ENCODE assay signal across 28 mouse cellular contexts in the genomic region with DNA sequence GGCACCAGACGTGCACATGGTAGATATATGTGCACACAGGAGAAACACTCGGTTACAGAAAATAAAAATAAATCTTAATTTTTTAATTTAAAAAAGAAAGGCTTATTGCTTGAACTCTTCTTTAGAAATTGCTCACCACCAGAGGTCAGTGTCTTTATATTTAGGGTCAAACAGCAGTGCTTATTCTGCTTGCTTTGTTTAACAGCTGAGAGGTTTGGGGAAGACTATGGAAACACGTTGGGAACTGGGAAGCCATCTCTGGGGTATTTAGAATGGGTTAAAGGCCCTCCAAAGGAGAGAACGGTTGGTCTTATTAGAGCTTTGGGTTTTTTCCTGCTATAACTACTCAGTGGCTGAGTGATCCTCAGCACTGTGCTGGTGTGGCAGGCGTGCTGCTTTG. TPM values are rescaled to one million over a fixed set of nuclear protein-coding genes. Genes with fewer than 3 reads are reported as not detected.
DNase-seq lines count a peak whose midpoint lies in the region; ATAC-seq and TF ChIP-seq lines count a peak whose summit lies in the region.
"Had no signal": no experiment of that assay in that cellular context is flagged by ENCODE, and none has a peak within 500 bp of the region (broad histone marks: within the 10 kb centered on the region; RNA-seq: fewer than 3 reads in every experiment).

No protein-coding gene starts in this region.

- H3K9ac ChIP-seq in hindbrain, postnatal 0 days (replicated peaks; ENCODE audit: low read length) = no peak overlapping the region
- H3K9ac ChIP-seq in hindbrain, embryonic 12.5 days = no peak overlapping the region
- H3K9ac ChIP-seq in midbrain, embryonic 16.5 days (ENCODE audit: low read depth, low read length) = no peak overlapping the region
- no peak overlapping the region for H3K9ac ChIP-seq in midbrain, embryonic 11.5 days (ENCODE audit: low read length)
- no peak overlapping the region for H3K9ac ChIP-seq in CH12.LX (ENCODE audit: insufficient read depth, low read depth)
- H3K9ac ChIP-seq: embryonic facial prominence, embryonic 12.5 days; embryonic facial prominence, embryonic 15.5 days; forebrain, embryonic 15.5 days; heart, embryonic 13.5 days; hindbrain, embryonic 15.5 days; intestine, embryonic 15.5 days had no signal

- peaks cover 30% of the 10 kb centered on the region for H3K36me3 ChIP-seq in hindbrain, postnatal 0 days (ENCODE audit: insufficient read depth, low read length)
- H3K36me3 ChIP-seq in hindbrain, embryonic 12.5 days = peaks cover 52% of the 10 kb centered on the region
- H3K36me3 ChIP-seq in midbrain, embryonic 16.5 days (ENCODE audit: control insufficient read depth, insufficient read depth, low read length) = peaks cover 10% of the 10 kb centered on the region
- peaks cover 2% of the 10 kb centered on the region; the same call in 1 of the 2 replicates for H3K36me3 ChIP-seq in midbrain, embryonic 11.5 days (ENCODE audit: control insufficient read depth, insufficient read depth, low read length)
- peaks cover 18 to 64% of the 10 kb centered on the region in 2 experiments for H3K36me3 ChIP-seq in CH12.LX (replicated peaks in 1 of 2; ENCODE audit: control insufficient read depth in 1 of 2, insufficient read depth in 1 of 2, low read length in 1 of 2)

- no peak for TF ChIP-seq POLR2A in CH12.LX (IDR thresholded peaks at IDR 0.05; ENCODE audit: low read depth, low read length)
- TF ChIP-seq POLR2A in brain, embryonic 14.5 days (IDR thresholded peaks at IDR 0.05; ENCODE audit: borderline replicate concordance, extremely low read depth, insufficient read depth, insufficient read length, poor library complexity, severe bottlenecking) = no peak
- TF ChIP-seq POLR2A in cerebellum, adult 2 months (IDR thresholded peaks at IDR 0.05; ENCODE audit: borderline replicate concordance, insufficient read depth, low read length) = no peak

- in situ Hi-C loops in CH12.LX (cut with MboI; ENCODE audit: low pct_ligation_motif_present, low pct_unique_long_range_greater_than_20kb, low sequenced_read_pairs) = no loop called here

- H3K4me2 ChIP-seq in hindbrain, postnatal 0 days (ENCODE audit: low read depth, low read length) = no peak overlapping the region
- no peak overlapping the region for H3K4me2 ChIP-seq in hindbrain, embryonic 12.5 days (replicated peaks)
- no peak overlapping the region for H3K4me2 ChIP-seq in midbrain, embryonic 16.5 days (ENCODE audit: low read length)
- no peak overlapping the region for H3K4me2 ChIP-seq in midbrain, embryonic 11.5 days
- H3K4me2 ChIP-seq in CH12.LX (ENCODE audit: insufficient read depth, low read depth, poor library complexity, severe bottlenecking) = no peak overlapping the region
- H3K4me2 ChIP-seq: embryonic facial prominence, embryonic 12.5 days; embryonic facial prominence, embryonic 15.5 days; forebrain, embryonic 15.5 days; heart, embryonic 13.5 days; hindbrain, embryonic 15.5 days; intestine, embryonic 15.5 days had no signal

- no peaks in the 10 kb centered on the region for H3K4me1 ChIP-seq in hindbrain, postnatal 0 days (ENCODE audit: insufficient read depth, low read length)
- no peaks in the 10 kb centered on the region for H3K4me1 ChIP-seq in hindbrain, embryonic 12.5 days
- no peaks in the 10 kb centered on the region for H3K4me1 ChIP-seq in midbrain, embryonic 16.5 days (ENCODE audit: control insufficient read depth, insufficient read depth, low read length)
- H3K4me1 ChIP-seq in midbrain, embryonic 11.5 days (ENCODE audit: control insufficient read depth, insufficient read depth, low read length) = no peaks in the 10 kb centered on the region
- H3K4me1 ChIP-seq in CH12.LX (ENCODE audit: control insufficient read depth in 1 of 2, insufficient read depth in 2 of 2) = peaks cover 0 to 3% of the 10 kb centered on the region in 2 experiments; a peak in 1 of 4 replicates
- H3K4me1 ChIP-seq in cerebellum, adult 2 months (ENCODE audit: control insufficient read depth, insufficient read depth, low read length) = no peaks in the 10 kb centered on the region
- H3K4me1 ChIP-seq: embryonic facial prominence, embryonic 12.5 days; embryonic facial prominence, embryonic 15.5 days; forebrain, embryonic 15.5 days; heart, embryonic 10.5 days; heart, embryonic 13.5 days; hindbrain, embryonic 15.5 days; intestine, embryonic 15.5 days had no signal

- peak; percentile 22 for TF ChIP-seq RAD21 in CH12.LX (IDR thresholded peaks at IDR 0.05; ENCODE audit: low read depth, low read length)

- no peaks in the 10 kb centered on the region for H3K27me3 ChIP-seq in hindbrain, postnatal 0 days (ENCODE audit: insufficient read depth, low read length)
- no peaks in the 10 kb centered on the region for H3K27me3 ChIP-seq in hindbrain, embryonic 12.5 days
- H3K27me3 ChIP-seq in midbrain, embryonic 16.5 days (ENCODE audit: control insufficient read depth, insufficient read depth, low read depth, low read length) = no peaks in the 10 kb centered on the region
- H3K27me3 ChIP-seq in midbrain, embryonic 11.5 days (ENCODE audit: control insufficient read depth, insufficient read depth, low read length) = no peaks in the 10 kb centered on the region
- H3K27me3 ChIP-seq in CH12.LX (replicated peaks) = no peaks in the 10 kb centered on the region
- no peaks in the 10 kb centered on the region for H3K27me3 ChIP-seq in cerebellum, adult 2 months (ENCODE audit: control insufficient read depth, insufficient read depth, low read length)
- H3K27me3 ChIP-seq: embryonic facial prominence, embryonic 12.5 days; embryonic facial prominence, embryonic 15.5 days; forebrain, embryonic 15.5 days; heart, embryonic 13.5 days; hindbrain, embryonic 15.5 days; intestine, embryonic 15.5 days had no signal

- no peak overlapping the region for H3K27ac ChIP-seq in hindbrain, postnatal 0 days
- no peak overlapping the region for H3K27ac ChIP-seq in hindbrain, embryonic 12.5 days
- H3K27ac ChIP-seq in midbrain, embryonic 16.5 days (ENCODE audit: low read length) = no peak overlapping the region
- H3K27ac ChIP-seq in midbrain, embryonic 11.5 days (ENCODE audit: low read depth, low read length) = no peak overlapping the region
- H3K27ac ChIP-seq in CH12.LX (ENCODE audit: insufficient read depth, low read depth) = no peak overlapping the region
- H3K27ac ChIP-seq in cerebellum, adult 2 months (ENCODE audit: insufficient read depth, low read length) = no peak overlapping the region
- H3K27ac ChIP-seq: embryonic facial prominence, embryonic 12.5 days; embryonic facial prominence, embryonic 15.5 days; forebrain, embryonic 15.5 days; heart, adult 2 months; heart, embryonic 10.5 days; heart, embryonic 13.5 days; hindbrain, embryonic 15.5 days; intestine, embryonic 15.5 days had no signal

- TF ChIP-seq CTCF in hindbrain, postnatal 0 days (IDR thresholded peaks at IDR 0.05; ENCODE audit: low read depth) = 0 out of 2 replicates have a peak, but pooled peaks have one; percentile 14
- TF ChIP-seq CTCF in CH12.LX (conservative IDR thresholded peaks at IDR 0.05 in 1 of 2, IDR thresholded peaks at IDR 0.05 in 1 of 2; ENCODE audit: low read depth in 2 of 2, low read length in 2 of 2) = peak in 1 of 2 experiments; percentile 35; a peak in 2 of 4 replicates
- TF ChIP-seq CTCF in brain, embryonic 14.5 days (IDR thresholded peaks at IDR 0.05; ENCODE audit: borderline replicate concordance, extremely low read depth, insufficient read depth, insufficient read length) = no peak
- TF ChIP-seq CTCF in cerebellum, adult 2 months (IDR thresholded peaks at IDR 0.05; ENCODE audit: borderline replicate concordance, insufficient read depth, low read depth, low read length) = no peak

- 79% methylated on average over 5 of the region's 5 CpGs for WGBS in hindbrain, postnatal 0 days
- WGBS in hindbrain, embryonic 12.5 days = 75% methylated on average over 5 of the region's 5 CpGs
- 74% methylated on average over 5 of the region's 5 CpGs for WGBS in midbrain, embryonic 16.5 days
- 77% methylated on average over 5 of the region's 5 CpGs for WGBS in midbrain, embryonic 11.5 days
- 77% methylated on average over 5 of the region's 5 CpGs for WGBS in cerebellum, adult 2 months

- no peak overlapping the region for H3K4me3 ChIP-seq in hindbrain, postnatal 0 days (ENCODE audit: low read length)
- H3K4me3 ChIP-seq in hindbrain, embryonic 12.5 days = no peak overlapping the region
- no peak overlapping the region for H3K4me3 ChIP-seq in midbrain, embryonic 16.5 days (ENCODE audit: low read depth, low read length)
- no peak overlapping the region for H3K4me3 ChIP-seq in midbrain, embryonic 11.5 days (ENCODE audit: low read depth, low read length)
- no peak overlapping the region for H3K4me3 ChIP-seq in CH12.LX (replicated peaks in 1 of 3; ENCODE audit: low read depth in 2 of 3, low read length in 2 of 3, poor library complexity in 1 of 3)
- H3K4me3 ChIP-seq in cerebellum, adult 2 months (replicated peaks; ENCODE audit: insufficient read depth, low read depth, low read length) = no peak overlapping the region
- H3K4me3 ChIP-seq: embryonic facial prominence, embryonic 12.5 days; embryonic facial prominence, embryonic 15.5 days; forebrain, embryonic 15.5 days; heart, adult 2 months; heart, embryonic 10.5 days; heart, embryonic 13.5 days; hindbrain, embryonic 15.5 days; intestine, embryonic 15.5 days had no signal

- H3K79me2 ChIP-seq in CH12.LX (replicated peaks; ENCODE audit: control insufficient read depth, extremely low read depth, insufficient read depth, poor library complexity, severe bottlenecking) = no peaks in the 10 kb centered on the region

- TF ChIP-seq EP300 in CH12.LX (IDR thresholded peaks at IDR 0.05; ENCODE audit: low read length) = no peak

- no peak for ATAC-seq in hindbrain, postnatal 0 days
- no peak for ATAC-seq in hindbrain, embryonic 12.5 days (ENCODE audit: low FRiP score)
- peak; percentile 51; the same call in 1 of the 2 replicates for ATAC-seq in midbrain, embryonic 16.5 days
- ATAC-seq in midbrain, embryonic 11.5 days (ENCODE audit: low FRiP score) = no peak
- ATAC-seq: forebrain, embryonic 15.5 days; intestine, embryonic 15.5 days had no signal

- no peaks in the 10 kb centered on the region for H3K9me3 ChIP-seq in hindbrain, postnatal 0 days (ENCODE audit: low read length)
- H3K9me3 ChIP-seq in hindbrain, embryonic 12.5 days (replicated peaks) = no peaks in the 10 kb centered on the region
- no peaks in the 10 kb centered on the region for H3K9me3 ChIP-seq in midbrain, embryonic 16.5 days (replicated peaks; ENCODE audit: control insufficient read depth, low read length, poor library complexity, severe bottlenecking)
- H3K9me3 ChIP-seq in midbrain, embryonic 11.5 days (ENCODE audit: control insufficient read depth, low read length) = no peaks in the 10 kb centered on the region
- H3K9me3 ChIP-seq in CH12.LX (replicated peaks; ENCODE audit: low read length) = no peaks in the 10 kb centered on the region
- H3K9me3 ChIP-seq: embryonic facial prominence, embryonic 12.5 days; embryonic facial prominence, embryonic 15.5 days; forebrain, embryonic 15.5 days; G1E; heart, embryonic 10.5 days; heart, embryonic 13.5 days; hindbrain, embryonic 15.5 days; intestine, embryonic 15.5 days had no signal

- DNase-seq in hindbrain, postnatal 0 days (ENCODE audit: low spot score) = peak; percentile 30
- DNase-seq in midbrain, embryonic 11.5 days (ENCODE audit: low spot score, missing footprints) = no peak
- DNase-seq in CH12.LX (ENCODE audit: extremely low read depth) = no peak
- DNase-seq in brain, embryonic 14.5 days (ENCODE audit: low read depth) = peak; percentile 25
- no peak for DNase-seq in cerebellum, postnatal 36 days
- no peak for DNase-seq in cerebellum, adult 2 months
- DNase-seq: adrenal gland, adult 2 months; adrenal gland, postnatal 14 days; cerebellum, adult 18-20 months; cerebellum, adult 9-11 months; cerebellum, postnatal 25 days; gastrocnemius, postnatal 10 days; gastrocnemius, postnatal 36 days; heart, adult 2 months; heart, postnatal 14 days; heart, postnatal 4 days had no signal

- dilution Hi-C loops in CH12.LX (cut with MboI; ENCODE audit: extremely low pct_ligation_motif_present, extremely low pct_unique_long_range_greater_than_20kb, low sequenced_read_pairs) = no loop called here

RNA-seq across cellular contexts. Expression of a gene that starts 40.5 kb away (rescaled TPM):
- 25.1 and 27.5 TPM in 2 replicates for total RNA-seq in hindbrain, postnatal 0 days (2014; rRNA removed)
- polyA plus RNA-seq in hindbrain, postnatal 0 days (2015; fragmentation: Nextera tagmentation; extraction: Ambion mirVana) = 42.2 and 46.6 TPM in 2 replicates
- 101 and 102 TPM in 2 replicates for polyA plus RNA-seq in hindbrain, embryonic 12.5 days (2016; fragmentation: Nextera tagmentation; extraction: Ambion mirVana)
- 56.8 and 61.3 TPM in 2 replicates for polyA plus RNA-seq in midbrain, embryonic 16.5 days (2015; fragmentation: Nextera tagmentation; extraction: Ambion mirVana)
- polyA plus RNA-seq in midbrain, embryonic 11.5 days (2014; fragmentation: Nextera tagmentation; extraction: Ambion mirVana) = 126 and 134 TPM in 2 replicates
- total RNA-seq in CH12.LX (2012; rRNA removed) (37.5 and 43.6 TPM in 2 replicates), CH12.LX (2014; rRNA removed) (109 and 121 TPM in 2 replicates)
- 75.1 and 80.6 TPM in 2 replicates for polyA plus RNA-seq in CH12.LX (2012; ENCODE audit: insufficient read length, low read depth)
- 34.2 and 36.0 TPM in 2 replicates for polyA plus RNA-seq in brain, embryonic 14.5 days (2012; rRNA removed)
- 33.6 and 34.3 TPM in 2 replicates for polyA plus RNA-seq in cerebellum, adult 2 months (2012; rRNA removed)

RNA-seq across cellular contexts. Expression of a gene that starts 47.0 kb away (rescaled TPM):
- 1.8 and 4.2 TPM in 2 replicates for total RNA-seq in hindbrain, postnatal 0 days (2014; rRNA removed)
- polyA plus RNA-seq in hindbrain, postnatal 0 days (2015; fragmentation: Nextera tagmentation; extraction: Ambion mirVana) = 15.0 and 16.0 TPM in 2 replicates
- 2.2 and 2.7 TPM in 2 replicates for polyA plus RNA-seq in hindbrain, embryonic 12.5 days (2016; fragmentation: Nextera tagmentation; extraction: Ambion mirVana)
- 9.3 and 9.4 TPM in 2 replicates for polyA plus RNA-seq in midbrain, embryonic 16.5 days (2015; fragmentation: Nextera tagmentation; extraction: Ambion mirVana)
- 0.63 and 0.67 TPM in 2 replicates for polyA plus RNA-seq in midbrain, embryonic 11.5 days (2014; fragmentation: Nextera tagmentation; extraction: Ambion mirVana)
- not detected in 2 replicates for total RNA-seq in CH12.LX (2012; rRNA removed)
- not detected in 2 replicates for total RNA-seq in CH12.LX (2014; rRNA removed)
- not detected in 2 replicates for polyA plus RNA-seq in CH12.LX (2012; ENCODE audit: insufficient read length, low read depth)
- polyA plus RNA-seq in brain, embryonic 14.5 days (2012; rRNA removed) = 2.9 and 3.1 TPM in 2 replicates
- polyA plus RNA-seq in cerebellum, adult 2 months (2012; rRNA removed) = 10.0 and 13.2 TPM in 2 replicates
- total RNA-seq: adrenal gland, postnatal 14 days; G1E; gastrocnemius, adult 18-20 months; gastrocnemius, postnatal 10 days; gastrocnemius, postnatal 36 days; granulocyte monocyte progenitor cell, adult 5-6 weeks; heart, adult 2 months; heart, postnatal 14 days; heart, postnatal 4 days had no signal
- polyA plus RNA-seq: embryonic facial prominence, embryonic 12.5 days; embryonic facial prominence, embryonic 15.5 days; G1E; heart, adult 2 months had no signal

Comparison
In these comparisons a context has a peak if more than half of its experiments do, and no peak if none do; other contexts are left out.
1. DNase-seq: peak in hindbrain, postnatal 0 days (single experiment) and brain, embryonic 14.5 days (single experiment); none in midbrain, embryonic 11.5 days (single experiment), CH12.LX (single experiment), cerebellum, postnatal 36 days (0 of 2) and cerebellum, adult 2 months (0 of 2).